Comparison of ENCODE assay signal across 26 mouse cellular contexts in the genomic region with DNA sequence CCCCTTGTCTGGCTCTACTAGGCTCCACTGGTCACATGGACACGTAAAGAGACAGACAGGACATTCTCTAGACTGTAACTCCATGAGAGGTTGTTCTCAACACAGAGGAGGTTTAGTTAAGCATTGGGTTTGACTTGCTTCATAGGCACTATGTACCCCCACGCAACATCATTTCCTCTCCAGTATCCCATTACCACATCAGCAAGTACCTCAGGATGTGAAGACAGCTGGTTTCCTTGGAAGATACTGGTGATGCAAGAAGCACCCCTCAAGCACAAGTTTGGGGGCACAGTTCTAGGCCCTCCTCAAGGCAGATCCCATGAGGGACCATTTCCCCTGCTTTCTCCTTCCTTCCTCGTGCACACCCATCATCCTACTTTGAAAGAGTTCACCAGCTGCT.
"Had no signal": no experiment of that assay in that cellular context is flagged by ENCODE, and none has a peak within 500 bp of the region (broad histone marks: within the 10 kb centered on the region; RNA-seq: fewer than 3 reads in every experiment).

No protein-coding gene starts in this region.

- H3K4me3 ChIP-seq: gastrocnemius, adult 2 months; heart, adult 2 months; heart, embryonic 13.5 days; heart, embryonic 15.5 days; hindbrain, embryonic 12.5 days; intestine, embryonic 15.5 days; limb, embryonic 13.5 days; limb, embryonic 15.5 days; liver, embryonic 12.5 days had no signal

- H3K9ac ChIP-seq: heart, embryonic 13.5 days; heart, embryonic 15.5 days; hindbrain, embryonic 12.5 days; hindbrain, embryonic 14.5 days; intestine, embryonic 15.5 days; limb, embryonic 13.5 days; limb, embryonic 15.5 days; liver, embryonic 12.5 days had no signal

- H3K4me2 ChIP-seq: heart, embryonic 11.5 days; heart, embryonic 13.5 days; heart, embryonic 15.5 days; hindbrain, embryonic 12.5 days; hindbrain, embryonic 14.5 days; intestine, embryonic 15.5 days; limb, embryonic 13.5 days; limb, embryonic 15.5 days; liver, embryonic 12.5 days had no signal

- H3K36me3 ChIP-seq: heart, embryonic 13.5 days; heart, embryonic 15.5 days; hindbrain, embryonic 12.5 days; intestine, embryonic 15.5 days; limb, embryonic 13.5 days; limb, embryonic 15.5 days; liver, embryonic 12.5 days had no signal

- DNase-seq: gastrocnemius, adult 2 months; gastrocnemius, postnatal 10 days; gastrocnemius, postnatal 25 days; heart, adult 11 months; heart, adult 2 months; heart, postnatal 14 days; heart, postnatal 36 days; kidney, adult 18-20 months; kidney, adult 8-10 months; kidney, postnatal 10 days; kidney, postnatal 36 days; layer of hippocampus, adult 9-11 months; layer of hippocampus, postnatal 36 days; left cerebral cortex, postnatal 4 days had no signal

- ATAC-seq: hindbrain, embryonic 16.5 days; inflammation-experienced regulatory T-cells, adult 6 months; intestine, embryonic 15.5 days; intestine, postnatal 0 days; liver, embryonic 12.5 days had no signal

- H3K27ac ChIP-seq: gastrocnemius, adult 2 months; heart, adult 2 months; heart, embryonic 13.5 days; heart, embryonic 15.5 days; hindbrain, embryonic 12.5 days; hindbrain, embryonic 14.5 days; intestine, embryonic 15.5 days; limb, embryonic 13.5 days; limb, embryonic 15.5 days; liver, embryonic 12.5 days had no signal

- H3K9me3 ChIP-seq: heart, embryonic 13.5 days; heart, embryonic 15.5 days; hindbrain, embryonic 12.5 days; intestine, embryonic 15.5 days; limb, embryonic 13.5 days; limb, embryonic 15.5 days; liver, embryonic 12.5 days had no signal

- H3K4me1 ChIP-seq: heart, embryonic 15.5 days; hindbrain, embryonic 12.5 days; intestine, embryonic 15.5 days; limb, embryonic 13.5 days; liver, embryonic 12.5 days had no signal

- H3K27me3 ChIP-seq: heart, embryonic 13.5 days; heart, embryonic 15.5 days; hindbrain, embryonic 12.5 days; intestine, embryonic 15.5 days; limb, embryonic 13.5 days; limb, embryonic 15.5 days; liver, embryonic 12.5 days had no signal
